Mouse (Mus musculus): ENCODE data around the gene Cdk6. TPM values are rescaled to one million over a fixed set of nuclear protein-coding genes. Genes with fewer than 3 reads are reported as not detected.

Gene Cdk6
- total and polyA plus RNA-seq, 3 experiments: 40.4 to 171 (median 50.8) TPM

DNA sequence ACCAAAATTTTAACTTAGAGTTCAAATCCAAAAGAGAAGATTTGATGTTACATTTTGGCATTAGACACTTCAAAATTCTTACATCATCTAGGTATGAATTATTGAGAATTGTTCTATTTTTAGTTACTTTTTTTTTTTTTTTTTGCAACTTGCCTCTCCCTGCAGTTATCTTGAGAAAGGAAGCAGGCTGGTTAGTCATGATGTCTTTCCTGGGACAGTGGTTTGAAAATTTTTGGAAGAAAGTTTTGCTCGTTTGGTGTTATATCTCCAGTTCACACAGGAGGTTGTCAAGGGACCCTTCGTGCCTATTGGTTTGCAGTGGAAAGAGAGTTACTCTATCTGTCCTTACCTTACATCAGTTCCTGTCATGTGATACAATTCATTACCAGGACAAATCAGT lies 29.9 kb downstream of the Cdk6 start:
- Histone ChIP-seq H3K36me3 (replicated peaks in 1 of 2; ENCODE audit: control insufficient read depth in 1 of 2, insufficient read depth in 1 of 2, low read length in 1 of 2) (peaks cover 17 to 65% of the 10 kb centered on the region in 2 experiments), H3K79me2 (replicated peaks; ENCODE audit: control insufficient read depth, extremely low read depth, insufficient read depth, poor library complexity, severe bottlenecking) (peaks cover 84% of the 10 kb centered on the region), H3K9ac (ENCODE audit: insufficient read depth, low read depth) (no peak overlapping the region), H3K4me3 (replicated peaks in 1 of 3; ENCODE audit: low read depth in 2 of 3, low read length in 2 of 3, poor library complexity in 1 of 3) (no peak overlapping the region), H3K27me3 (replicated peaks) (no peaks in the 10 kb centered on the region), H3K4me1 (ENCODE audit: control insufficient read depth in 1 of 2, insufficient read depth in 2 of 2) (peaks cover 32 to 84% of the 10 kb centered on the region in 2 experiments), H3K27ac (ENCODE audit: insufficient read depth, low read depth) (no peak overlapping the region; the same call in 1 of the 2 replicates), H3K9me3 (replicated peaks; ENCODE audit: low read length) (no peaks in the 10 kb centered on the region), H3K4me2 (ENCODE audit: insufficient read depth, low read depth, poor library complexity, severe bottlenecking) (no peak overlapping the region)
- in situ Hi-C loops (cut with MboI; ENCODE audit: low pct_ligation_motif_present, low pct_unique_long_range_greater_than_20kb, low sequenced_read_pairs): no loop called here
- dilution Hi-C loops (cut with MboI; ENCODE audit: extremely low pct_ligation_motif_present, extremely low pct_unique_long_range_greater_than_20kb, low sequenced_read_pairs): no loop called here
- 0 out of 2 replicates have a peak, but pooled peaks have one; percentile 24 for TF ChIP-seq ZMIZ1 (IDR thresholded peaks at IDR 0.05; ENCODE audit: low read depth, low read length)
- TF ChIP-seq ZNF384 (IDR thresholded peaks at IDR 0.05; ENCODE audit: low read depth, low read length): peak; percentile 71
- TF ChIP-seq USF1 (IDR thresholded peaks at IDR 0.05; ENCODE audit: low read depth, low read length): peak; percentile 13; the same call in 1 of the 2 replicates
- no peak for TF ChIP-seq GABPA (IDR thresholded peaks at IDR 0.05; ENCODE audit: insufficient replicate concordance, low read depth, low read length)
- TF ChIP-seq RAD21 (IDR thresholded peaks at IDR 0.05; ENCODE audit: low read depth, low read length): no peak
- no peak for DNase-seq (ENCODE audit: extremely low read depth)

- H3K4me2 ChIP-seq (ENCODE audit: insufficient read depth, low read depth, poor library complexity, severe bottlenecking): peak overlapping the region; percentile 34; the same call in 1 of the 2 replicates
- no peak overlapping the region for H3K4me3 ChIP-seq (replicated peaks in 1 of 3; ENCODE audit: low read depth in 2 of 3, low read length in 2 of 3, poor library complexity in 1 of 3)
- no peak overlapping the region for H3K9ac ChIP-seq (ENCODE audit: insufficient read depth, low read depth)
- H3K4me1 ChIP-seq (ENCODE audit: control insufficient read depth in 1 of 2, insufficient read depth in 2 of 2): peaks cover 23 to 84% of the 10 kb centered on the region in 2 experiments
- dilution Hi-C loops (cut with MboI; ENCODE audit: extremely low pct_ligation_motif_present, extremely low pct_unique_long_range_greater_than_20kb, low sequenced_read_pairs): no loop called here
- H3K9me3 ChIP-seq (replicated peaks; ENCODE audit: low read length): no peaks in the 10 kb centered on the region
- H3K27ac ChIP-seq (ENCODE audit: insufficient read depth, low read depth): peak overlapping the region; percentile 55
- peaks cover 7 to 52% of the 10 kb centered on the region in 2 experiments for H3K36me3 ChIP-seq (replicated peaks in 1 of 2; ENCODE audit: control insufficient read depth in 1 of 2, insufficient read depth in 1 of 2, low read length in 1 of 2)
- no peak for DNase-seq (ENCODE audit: extremely low read depth)
- TF ChIP-seq MAX (IDR thresholded peaks at IDR 0.05; ENCODE audit: low read length): 0 out of 2 replicates have a peak, but pooled peaks have one; percentile 33
- TF ChIP-seq EP300 (IDR thresholded peaks at IDR 0.05; ENCODE audit: low read length): no peak
- TF ChIP-seq MXI1 (IDR thresholded peaks at IDR 0.05; ENCODE audit: low read depth, low read length): no peak
- no peak for TF ChIP-seq CTCF (conservative IDR thresholded peaks at IDR 0.05 in 1 of 2, IDR thresholded peaks at IDR 0.05 in 1 of 2; ENCODE audit: low read depth in 2 of 2, low read length in 2 of 2)
- in situ Hi-C loops (cut with MboI; ENCODE audit: low pct_ligation_motif_present, low pct_unique_long_range_greater_than_20kb, low sequenced_read_pairs): no loop called here
- H3K79me2 ChIP-seq (replicated peaks; ENCODE audit: control insufficient read depth, extremely low read depth, insufficient read depth, poor library complexity, severe bottlenecking): peaks cover 85% of the 10 kb centered on the region
- no peaks in the 10 kb centered on the region for H3K27me3 ChIP-seq (replicated peaks)
These were observed 31.9 kb downstream of the Cdk6 start for GRCm38 (mm10) chr5:3373170-3373569.

DNA sequence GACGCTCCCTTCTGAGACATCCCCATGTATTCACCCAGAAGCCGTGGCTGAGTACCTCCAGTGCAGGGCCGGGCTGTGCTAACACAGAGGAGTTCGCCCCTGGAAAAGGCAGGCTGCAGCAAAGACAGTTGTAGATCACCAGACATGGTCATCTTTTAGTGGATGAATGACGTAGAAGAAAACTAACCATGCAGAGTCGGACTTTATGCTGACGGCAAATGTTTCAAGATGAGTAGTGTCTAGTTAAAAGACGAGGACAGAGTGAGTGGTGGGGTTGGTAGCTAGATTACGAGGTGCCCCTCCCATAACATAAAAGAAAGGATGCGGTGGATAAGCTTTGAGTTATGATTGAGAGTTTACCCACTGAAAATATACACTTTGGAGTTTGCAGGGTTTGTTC lies 33.5 kb downstream of the Cdk6 start:
- Histone ChIP-seq H3K36me3 (replicated peaks in 1 of 2; ENCODE audit: control insufficient read depth in 1 of 2, insufficient read depth in 1 of 2, low read length in 1 of 2) (peaks cover 6 to 53% of the 10 kb centered on the region in 2 experiments), H3K9ac (ENCODE audit: insufficient read depth, low read depth) (peak overlapping the region; percentile 56), H3K9me3 (replicated peaks; ENCODE audit: low read length) (no peaks in the 10 kb centered on the region), H3K4me1 (ENCODE audit: control insufficient read depth in 1 of 2, insufficient read depth in 2 of 2) (peaks cover 24 to 84% of the 10 kb centered on the region in 2 experiments), H3K4me2 (ENCODE audit: insufficient read depth, low read depth, poor library complexity, severe bottlenecking) (peak overlapping the region; percentile 81), H3K27me3 (replicated peaks) (no peaks in the 10 kb centered on the region), H3K79me2 (replicated peaks; ENCODE audit: control insufficient read depth, extremely low read depth, insufficient read depth, poor library complexity, severe bottlenecking) (peaks cover 86% of the 10 kb centered on the region), H3K4me3 (replicated peaks in 1 of 3; ENCODE audit: low read depth in 2 of 3, low read length in 2 of 3, poor library complexity in 1 of 3) (peak overlapping the region in 1 of 3 experiments; percentile 33), H3K27ac (ENCODE audit: insufficient read depth, low read depth) (peak overlapping the region; percentile 70)
- DNase-seq (ENCODE audit: extremely low read depth): no peak
- in situ Hi-C loops (cut with MboI; ENCODE audit: low pct_ligation_motif_present, low pct_unique_long_range_greater_than_20kb, low sequenced_read_pairs): no loop called here
- dilution Hi-C loops (cut with MboI; ENCODE audit: extremely low pct_ligation_motif_present, extremely low pct_unique_long_range_greater_than_20kb, low sequenced_read_pairs): no loop called here
- TF ChIP-seq JUN (IDR thresholded peaks at IDR 0.05; ENCODE audit: insufficient read depth, low read depth, low read length) (no peak), NRF1 (IDR thresholded peaks at IDR 0.05; ENCODE audit: low read depth, low read length) (no peak), IRF4 (IDR thresholded peaks at IDR 0.05; ENCODE audit: low read depth, low read length) (peak; percentile 83), JUND (conservative IDR thresholded peaks at IDR 0.05; ENCODE audit: low read depth, low read length) (0 out of 2 replicates have a peak, but pooled peaks have one; percentile 22), MEF2A (IDR thresholded peaks at IDR 0.05; ENCODE audit: borderline replicate concordance, low read depth, low read length) (no peak), SMC3 (IDR thresholded peaks at IDR 0.05; ENCODE audit: low read depth, low read length) (no peak), ETS1 (conservative IDR thresholded peaks at IDR 0.05; ENCODE audit: low read depth, low read length) (no peak; the same call in 1 of the 2 replicates), SIN3A (IDR thresholded peaks at IDR 0.05; ENCODE audit: low read length) (no peak), USF1 (IDR thresholded peaks at IDR 0.05; ENCODE audit: low read depth, low read length) (no peak), MXI1 (IDR thresholded peaks at IDR 0.05; ENCODE audit: low read depth, low read length) (0 out of 2 replicates have a peak, but pooled peaks have one; percentile 40), MAZ (IDR thresholded peaks at IDR 0.05; ENCODE audit: low read depth, low read length) (no peak), BHLHE40 (IDR thresholded peaks at IDR 0.05; ENCODE audit: low read depth, low read length) (peak; percentile 7; the same call in 1 of the 2 replicates), E2F4 (IDR thresholded peaks at IDR 0.05; ENCODE audit: insufficient replicate concordance, low read depth, low read length) (no peak), CHD1 (IDR thresholded peaks at IDR 0.05; ENCODE audit: low read depth, low read length) (no peak), MAX (IDR thresholded peaks at IDR 0.05; ENCODE audit: low read length) (no peak), KAT2A (IDR thresholded peaks at IDR 0.05; ENCODE audit: insufficient replicate concordance, low read length) (no peak), MAFK (IDR thresholded peaks at IDR 0.05; ENCODE audit: insufficient replicate concordance, low read length) (peak; percentile 65; the same call in 1 of the 2 replicates), POLR2A (IDR thresholded peaks at IDR 0.05; ENCODE audit: low read depth, low read length) (0 out of 2 replicates have a peak, but pooled peaks have one; percentile 29), CTCF (conservative IDR thresholded peaks at IDR 0.05 in 1 of 2, IDR thresholded peaks at IDR 0.05 in 1 of 2; ENCODE audit: low read depth in 2 of 2, low read length in 2 of 2) (no peak), MYC (IDR thresholded peaks at IDR 0.05; ENCODE audit: low read depth, low read length) (no peak)

All from CH12.LX (cell line).